Mouse (Mus musculus) small intestine, adult 2 months (tissue): ENCODE data around the gene Galnt4.

ENCODE experiments used
- CTCF ChIP-seq: fragments of 200-500 bp; IDR thresholded peaks from 2 replicates; pipeline ENCODE4 v1.5.1; 2012; ENCODE audit warnings: low read depth, mild to moderate bottlenecking, control low read depth, inconsistent platforms, low read length, moderate library complexity, mixed read lengths; ENCODE audit not compliant: insufficient replicate concordance, insufficient read length; ENCODE audit errors: extremely low read depth
- POLR2A ChIP-seq: fragments of 200-500 bp; IDR thresholded peaks from 2 replicates; pipeline ENCODE4 v1.6.1; 2012; ENCODE audit warnings: low read depth, mild to moderate bottlenecking, control low read depth, inconsistent platforms, low read length, moderate library complexity

GRCm38 (mm10) chr10:99126225-99126624 is 18.3 kb downstream of the Galnt4 start, which contains the start of gene Phxr2:
- TF ChIP-seq POLR2A (no peak), CTCF (no peak)
